Mouse (Mus musculus): ENCODE measurements around the gene Pdhx. TPM values are rescaled to one million over a fixed set of nuclear protein-coding genes. Genes with fewer than 3 reads are reported as not detected.

Pdhx gene
- polyA plus RNA-seq, 1 experiment from 2014 or later = 20.1 TPM

Other genes starting within 250 kb of the Pdhx start
- 15.5 and 15.8 TPM in 2 replicates for gene Cd44, start 171.8 kb downstream of the Pdhx start, polyA plus RNA-seq (2015; fragmentation: Nextera tagmentation; extraction: Ambion mirVana)
- gene Apip, start 162 bp upstream of the Pdhx start, polyA plus RNA-seq (2015; fragmentation: Nextera tagmentation; extraction: Ambion mirVana) = 36.0 and 37.3 TPM in 2 replicates
- gene Ehf, start 229.8 kb upstream of the Pdhx start, polyA plus RNA-seq (2015; fragmentation: Nextera tagmentation; extraction: Ambion mirVana) = 0.20 and 0.25 TPM in 2 replicates